Mouse (Mus musculus): ENCODE measurements around the gene Tmem120b.

GRCm38 (mm10) chr5:123051736-123052135 lies 16.5 kb upstream of the Tmem120b start:
- TF ChIP-seq CTCF (IDR thresholded peaks at IDR 0.05; ENCODE audit: extremely low read depth, insufficient read depth, insufficient read length, insufficient replicate concordance) (no peak), POLR2A (IDR thresholded peaks at IDR 0.05; ENCODE audit: low read depth, low read length) (no peak)
